Comparison of ENCODE assay signal across 19 mouse cellular contexts in genomic region chr4:73163271-73163727, GRCm38 (mm10).
DNase-seq lines count a peak whose midpoint lies in the region; ATAC-seq and TF ChIP-seq lines count a peak whose summit lies in the region.
"Had no signal": no experiment of that assay in that cellular context is flagged by ENCODE, and none has a peak within 500 bp of the region (broad histone marks: within the 10 kb centered on the region; RNA-seq: fewer than 3 reads in every experiment).

No protein-coding gene starts in this region.

- no peaks in the 10 kb centered on the region for H3K4me1 ChIP-seq in forebrain, embryonic 12.5 days
- no peaks in the 10 kb centered on the region for H3K4me1 ChIP-seq in forebrain, embryonic 10.5 days
- H3K4me1 ChIP-seq in forebrain, embryonic 15.5 days: no peaks in the 10 kb centered on the region
- no peaks in the 10 kb centered on the region for H3K4me1 ChIP-seq in lung, postnatal 0 days (ENCODE audit: insufficient read depth, low read depth, low read length)
- H3K4me1 ChIP-seq: embryonic facial prominence, embryonic 12.5 days; limb, embryonic 10.5 days had no signal

- no peak for TF ChIP-seq CTCF in lung, postnatal 0 days (IDR thresholded peaks at IDR 0.05)

- ATAC-seq in forebrain, embryonic 12.5 days (ENCODE audit: low FRiP score): peak; percentile 87
- ATAC-seq in forebrain, embryonic 15.5 days (replicated peaks): peak; percentile 29; the same call in 1 of the 2 replicates
- no peak for ATAC-seq in lung, postnatal 0 days
- ATAC-seq: intestine, postnatal 0 days had no signal

- H3K27ac ChIP-seq in forebrain, embryonic 12.5 days: no peak overlapping the region
- H3K27ac ChIP-seq in forebrain, embryonic 10.5 days: no peak overlapping the region
- no peak overlapping the region for H3K27ac ChIP-seq in forebrain, embryonic 15.5 days (replicated peaks)
- H3K27ac ChIP-seq in lung, postnatal 0 days (ENCODE audit: low read length): no peak overlapping the region
- H3K27ac ChIP-seq: embryonic facial prominence, embryonic 12.5 days; kidney, postnatal 0 days; limb, embryonic 10.5 days had no signal

- no peak overlapping the region for H3K4me3 ChIP-seq in forebrain, embryonic 12.5 days (replicated peaks)
- H3K4me3 ChIP-seq in forebrain, embryonic 10.5 days: no peak overlapping the region
- H3K4me3 ChIP-seq in forebrain, embryonic 15.5 days: no peak overlapping the region
- no peak overlapping the region for H3K4me3 ChIP-seq in lung, postnatal 0 days (ENCODE audit: low read depth, low read length)
- H3K4me3 ChIP-seq: embryonic facial prominence, embryonic 12.5 days; limb, embryonic 10.5 days had no signal

- H3K9ac ChIP-seq in forebrain, embryonic 12.5 days: no peak overlapping the region
- no peak overlapping the region for H3K9ac ChIP-seq in forebrain, embryonic 15.5 days (replicated peaks)
- H3K9ac ChIP-seq in lung, postnatal 0 days (replicated peaks; ENCODE audit: low read depth): no peak overlapping the region
- H3K9ac ChIP-seq: embryonic facial prominence, embryonic 12.5 days had no signal

- no peaks in the 10 kb centered on the region for H3K27me3 ChIP-seq in forebrain, embryonic 12.5 days
- no peaks in the 10 kb centered on the region for H3K27me3 ChIP-seq in forebrain, embryonic 10.5 days (ENCODE audit: poor library complexity, severe bottlenecking)
- H3K27me3 ChIP-seq in forebrain, embryonic 15.5 days: no peaks in the 10 kb centered on the region
- H3K27me3 ChIP-seq in lung, postnatal 0 days (replicated peaks; ENCODE audit: insufficient read depth, low read length): no peaks in the 10 kb centered on the region
- H3K27me3 ChIP-seq: CH12.LX; embryonic facial prominence, embryonic 12.5 days had no signal

- no peaks in the 10 kb centered on the region for H3K36me3 ChIP-seq in forebrain, embryonic 12.5 days (replicated peaks)
- no peaks in the 10 kb centered on the region for H3K36me3 ChIP-seq in forebrain, embryonic 10.5 days (replicated peaks)
- H3K36me3 ChIP-seq in forebrain, embryonic 15.5 days: no peaks in the 10 kb centered on the region
- no peaks in the 10 kb centered on the region for H3K36me3 ChIP-seq in lung, postnatal 0 days (ENCODE audit: insufficient read depth, low read length)
- H3K36me3 ChIP-seq: embryonic facial prominence, embryonic 12.5 days; limb, embryonic 10.5 days had no signal

- DNase-seq in forebrain, embryonic 10.5 days (ENCODE audit: extremely low spot score, low spot score): no peak
- peak; percentile 6 for DNase-seq in mesoderm, embryonic 11.5 days (ENCODE audit: low read depth, low spot score)
- DNase-seq in retina, embryonic 14.5 days (ENCODE audit: low spot score): peak; percentile 34
- DNase-seq in thymus, postnatal 14 days: no peak
- no peak for DNase-seq in lung, postnatal 0 days (ENCODE audit: low spot score)
- DNase-seq: adrenal gland, adult 8-10 months; cerebellum, adult 18-20 months; heart, postnatal 4 days; lung, adult 2 months; lung, postnatal 4 days; right cerebral cortex, postnatal 14 days had no signal

- no peak overlapping the region for H3K4me2 ChIP-seq in forebrain, embryonic 12.5 days
- H3K4me2 ChIP-seq in forebrain, embryonic 15.5 days (replicated peaks): no peak overlapping the region
- no peak overlapping the region for H3K4me2 ChIP-seq in lung, postnatal 0 days (replicated peaks; ENCODE audit: low read depth, low read length)
- H3K4me2 ChIP-seq: embryonic facial prominence, embryonic 12.5 days; liver, embryonic 11.5 days had no signal

- H3K9me3 ChIP-seq in forebrain, embryonic 12.5 days: no peaks in the 10 kb centered on the region
- H3K9me3 ChIP-seq in forebrain, embryonic 10.5 days: no peaks in the 10 kb centered on the region
- no peaks in the 10 kb centered on the region for H3K9me3 ChIP-seq in forebrain, embryonic 15.5 days
- no peaks in the 10 kb centered on the region for H3K9me3 ChIP-seq in lung, postnatal 0 days (ENCODE audit: low read length)
- H3K9me3 ChIP-seq: embryonic facial prominence, embryonic 12.5 days; limb, embryonic 10.5 days had no signal

- no peak for TF ChIP-seq EP300 in lung, postnatal 0 days (IDR thresholded peaks at IDR 0.05)

- WGBS in forebrain, embryonic 12.5 days: 34% methylated on average over 3 of the region's 3 CpGs
- 75% methylated on average over 3 of the region's 3 CpGs for WGBS in forebrain, embryonic 10.5 days
- 26% methylated on average over 3 of the region's 3 CpGs for WGBS in forebrain, embryonic 15.5 days
- WGBS in lung, postnatal 0 days: 62% methylated on average over 3 of the region's 3 CpGs

Comparison
In these comparisons a context has a peak if more than half of its experiments do, and no peak if none do; other contexts are left out.
1. DNase-seq: peak in mesoderm, embryonic 11.5 days (single experiment) and retina, embryonic 14.5 days (single experiment); none in forebrain, embryonic 10.5 days (single experiment), thymus, postnatal 14 days (single experiment) and lung, postnatal 0 days (single experiment).